Mouse (Mus musculus) frontal cortex, postnatal 36 days (tissue): ENCODE results near the gene Cep44.

Source experiments
- DNase-seq, 2 experiments: peaks; one replicate each; pipeline ENCODE4 v3.0.0; 2022; ENCODE audit warnings: low spot score in 2 of 2

Cep44 gene

GRCm38 (mm10) chr8:56486006-56486405, 64.8 kb downstream of the Cep44 start:
- no peak for DNase-seq
